Mouse (Mus musculus): ENCODE measurements at regions not wholly inside any gene's neighbourhood (a gene's known extent, or its start where the extent isn't known, plus 50 kb on each side); places are given as distances from the start of the nearest gene placed in this dataset.

- no peak for DNase-seq (ENCODE audit: low spot score)
Observed at GRCm38 (mm10) chr13:16760045-16760444, 748.4 kb downstream of the Inhba start.

- DNase-seq (ENCODE audit: low spot score): no peak
Observed at GRCm38 (mm10) chr13:16761415-16761814, 749.8 kb downstream of the Inhba start.

GRCm38 (mm10) chr13:16762326-16762725 lies 750.7 kb downstream of the Inhba start:
- no peak for DNase-seq (ENCODE audit: low spot score)

- DNase-seq (ENCODE audit: low spot score): no peak
Observed at GRCm38 (mm10) chr13:16762727-16763512, 751.3 kb downstream of the Inhba start.

GRCm38 (mm10) chr13:16763746-16764145 lies 752.1 kb downstream of the Inhba start:
- DNase-seq (ENCODE audit: low spot score): peak; percentile 7

- DNase-seq (ENCODE audit: low spot score): no peak
Observed at GRCm38 (mm10) chr13:16769409-16769808, 757.8 kb downstream of the Inhba start.

- no peak for DNase-seq (ENCODE audit: low spot score)
Observed at GRCm38 (mm10) chr13:16769848-16770422, 758.3 kb downstream of the Inhba start.

GRCm38 (mm10) chr13:16771845-16772244 lies 760.2 kb downstream of the Inhba start:
- DNase-seq (ENCODE audit: low spot score): no peak

GRCm38 (mm10) chr13:16805560-16805959 lies 793.9 kb downstream of the Inhba start:
- DNase-seq (ENCODE audit: low spot score): no peak
